Mouse (Mus musculus) urinary bladder, postnatal 4 days (tissue): ENCODE measurements around the gene Gsc.

Source experiments
- DNase-seq, 2 experiments: peaks; one replicate each; pipeline ENCODE4 v3.0.0; 2021 to 2022; ENCODE audit warnings: low spot score in 2 of 2

The Gsc gene

DNA sequence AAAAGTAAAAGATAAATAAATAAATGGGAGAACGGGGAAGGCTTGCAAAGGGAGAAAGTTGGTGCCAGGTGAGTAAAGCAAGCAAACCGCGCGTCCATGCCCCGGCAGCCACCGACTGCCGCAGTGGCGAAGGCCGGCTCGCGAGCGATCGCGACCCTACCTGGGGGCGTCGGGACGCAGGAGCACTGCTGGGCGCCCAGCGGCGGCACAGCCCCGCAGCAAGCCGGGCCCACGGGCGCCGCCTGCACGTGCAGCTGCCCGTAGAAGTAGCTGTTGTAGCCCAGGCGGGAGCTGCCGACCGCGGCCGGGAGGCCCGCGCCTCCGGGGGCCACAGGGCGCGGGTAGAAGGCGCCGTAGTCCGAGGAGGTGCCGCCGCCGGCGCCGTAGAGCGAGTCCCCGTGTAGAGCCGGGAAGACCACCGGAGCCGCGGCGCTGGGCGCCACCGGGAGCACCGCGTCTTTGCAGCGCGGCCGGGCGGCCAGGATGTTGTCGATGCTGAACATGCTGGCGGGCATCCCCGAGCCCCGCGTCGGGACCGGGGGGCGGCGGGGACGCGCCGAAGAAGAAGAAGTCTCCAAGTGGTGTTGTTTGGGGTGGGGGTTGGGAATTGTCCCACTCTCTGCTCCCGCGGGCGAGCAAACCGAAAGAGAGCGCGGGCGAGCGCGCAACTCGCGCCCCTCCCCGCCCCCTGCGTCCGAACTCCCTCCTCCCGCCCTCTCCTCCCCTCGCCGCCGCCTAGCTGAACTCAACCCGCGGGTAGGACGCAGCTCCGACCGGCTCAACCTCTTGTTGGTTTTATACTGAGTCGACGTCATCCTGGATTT is at the start of gene Gsc:
TSS of gene Gsc (minus strand) at position 730 of the 824 bp plus-strand sequence.
- DNase-seq: no peak

DNA sequence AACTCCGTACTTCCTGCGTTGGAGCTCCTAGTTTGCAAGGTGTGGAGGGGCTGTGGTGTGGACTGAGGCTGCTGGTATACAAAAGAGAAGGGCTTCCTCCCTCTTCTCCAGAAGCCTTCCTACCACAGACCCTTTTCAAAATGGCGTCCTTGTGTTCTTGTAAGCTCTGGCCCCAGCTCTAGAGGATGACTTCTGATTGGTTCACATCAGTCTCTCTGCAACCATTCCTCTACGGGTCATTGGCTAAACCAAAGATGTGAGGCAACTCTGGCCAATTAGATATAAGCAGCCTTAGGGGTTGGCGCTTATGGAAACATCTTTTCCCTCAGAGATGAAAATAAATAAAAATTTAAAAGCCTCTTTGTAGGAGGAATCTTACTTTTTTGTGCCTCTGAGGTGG is 46.6 kb upstream of the Gsc start:
- DNase-seq: no peak

DNA sequence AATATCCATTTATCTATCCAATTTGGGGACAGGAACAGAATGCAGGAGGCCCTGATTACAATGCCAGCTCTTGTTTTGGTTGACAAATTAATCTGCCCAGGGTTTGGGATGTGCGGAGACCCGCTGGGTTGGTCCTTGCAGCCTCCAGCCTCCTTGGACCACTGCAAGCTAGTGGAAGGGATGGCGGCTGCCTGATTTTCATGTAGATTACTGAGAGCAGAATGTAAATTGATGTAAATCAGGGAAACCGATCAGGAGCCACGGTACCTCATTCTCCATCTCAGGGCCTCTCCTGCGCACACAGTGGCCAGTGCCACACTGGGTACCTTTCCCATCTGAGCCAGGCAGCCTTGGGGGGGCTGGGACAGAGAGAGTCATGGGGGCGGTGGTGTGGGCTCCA is 34.8 kb upstream of the Gsc start:
- no peak for DNase-seq

DNA sequence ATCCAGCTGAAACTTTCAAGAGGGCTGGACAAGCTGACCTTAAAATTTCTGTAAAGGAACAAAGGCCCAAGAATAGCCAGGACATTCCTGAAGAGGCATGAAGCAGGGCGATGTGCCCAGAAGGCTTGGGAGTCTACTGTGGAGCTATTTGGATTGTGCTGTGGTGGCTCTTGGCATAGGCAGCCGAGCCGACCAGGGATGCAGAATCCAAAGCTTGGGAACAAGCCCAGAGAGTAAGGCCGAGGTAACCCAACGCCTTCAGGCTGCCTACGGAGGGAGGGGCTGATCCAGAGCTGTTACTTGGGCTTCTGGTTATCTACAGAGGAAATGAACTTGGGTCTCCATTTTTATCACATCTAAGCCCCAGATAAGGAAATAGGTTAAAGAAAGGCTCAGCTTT is 18.9 kb upstream of the Gsc start:
- no peak for DNase-seq

DNA sequence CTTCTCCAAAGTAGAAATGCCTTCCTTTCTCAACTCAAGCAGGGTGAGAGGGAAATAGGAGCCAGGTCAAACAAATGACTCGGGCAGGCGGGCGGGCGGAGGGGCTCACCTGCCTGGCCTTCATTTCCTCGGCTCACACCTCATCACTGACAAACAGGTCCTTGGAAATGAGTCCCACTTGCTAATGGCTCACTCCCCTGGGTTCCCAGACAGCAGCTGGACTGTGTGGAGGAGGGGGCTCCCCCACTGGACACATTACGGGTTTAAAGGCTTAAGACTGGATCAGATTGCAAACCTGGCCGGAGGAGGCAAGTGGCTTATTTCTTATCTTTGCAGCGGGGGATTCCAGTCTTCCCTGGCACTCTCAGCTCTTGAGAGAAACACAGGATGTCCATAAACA is 13.1 kb upstream of the Gsc start:
- DNase-seq: no peak

DNA sequence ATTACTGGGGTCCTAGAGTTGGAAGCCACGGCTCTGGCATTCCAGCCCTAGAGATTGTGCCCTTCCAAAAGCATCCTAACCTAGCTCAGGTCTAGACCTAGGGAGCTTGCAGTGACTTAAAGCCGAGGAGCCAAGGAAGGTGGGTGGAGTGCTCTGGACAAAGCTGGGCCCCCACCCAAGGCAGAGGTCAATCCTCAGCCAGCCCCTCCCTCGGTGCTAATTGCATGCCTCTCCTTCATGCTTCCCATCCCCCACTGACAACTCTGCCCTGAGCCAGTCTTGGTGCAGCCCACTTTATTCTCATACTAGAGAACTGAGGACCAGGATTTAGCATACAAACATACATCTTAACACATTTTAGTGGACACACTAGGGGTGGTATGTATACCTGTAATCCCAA is 12.0 kb upstream of the Gsc start:
- no peak for DNase-seq

DNA sequence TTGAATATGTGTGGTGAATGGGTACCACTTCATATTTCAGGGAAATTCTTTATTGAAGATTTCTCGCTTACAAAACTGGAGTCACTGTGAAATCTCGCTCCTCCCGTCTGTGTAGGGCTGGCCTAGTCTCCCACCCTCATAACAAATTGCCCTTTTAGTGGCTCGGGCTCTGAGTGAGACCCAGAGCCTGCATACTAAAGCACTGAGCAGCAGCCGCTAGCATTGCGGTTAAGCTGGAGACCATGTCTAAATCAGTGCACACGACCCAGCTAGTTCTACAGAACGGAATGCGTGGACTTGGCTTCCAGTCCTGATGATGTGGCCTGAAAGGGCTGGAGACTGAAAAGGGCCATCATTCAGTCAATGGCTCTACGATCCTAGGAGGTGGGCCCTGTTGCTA is 7.9 kb upstream of the Gsc start:
- DNase-seq: no peak

DNA sequence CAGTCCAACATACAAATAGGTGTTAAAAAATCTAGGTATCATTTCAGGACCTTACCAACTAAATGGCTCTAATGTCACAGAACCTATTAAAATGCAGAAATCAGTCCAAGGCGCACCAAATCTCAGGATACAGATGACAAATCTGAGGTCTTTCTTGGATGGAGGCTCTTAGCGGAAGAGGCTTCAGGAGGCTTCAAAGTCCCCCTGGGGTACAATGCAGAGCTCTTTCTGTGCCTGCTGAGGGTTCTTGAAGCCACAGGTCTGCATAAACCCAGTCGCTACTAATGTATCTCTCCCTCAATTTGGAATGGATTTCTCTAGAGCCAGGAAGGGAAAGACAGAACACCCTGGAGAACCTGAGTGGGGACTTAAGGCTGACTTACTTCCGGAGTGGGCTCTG is 5.1 kb upstream of the Gsc start:
- DNase-seq: no peak

DNA sequence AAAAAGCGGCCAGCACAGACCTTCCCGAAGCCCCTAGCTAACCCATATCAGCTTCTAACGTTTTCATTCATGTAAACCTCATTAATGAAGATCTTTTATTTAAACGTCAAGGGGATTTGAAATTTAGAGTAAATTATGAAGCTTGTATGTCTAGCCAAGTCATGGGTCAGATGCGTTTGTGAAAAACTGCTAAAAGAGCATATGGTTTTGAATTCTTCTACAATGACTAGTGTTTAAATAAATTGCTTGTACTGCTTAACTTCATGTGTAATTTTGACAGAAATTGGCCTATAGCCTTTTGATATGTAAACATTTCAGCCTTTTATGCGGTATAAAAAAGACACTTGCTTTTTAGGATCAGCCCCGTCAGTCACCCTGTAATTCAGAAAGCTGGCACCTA is 4.4 kb upstream of the Gsc start:
- no peak for DNase-seq

DNA sequence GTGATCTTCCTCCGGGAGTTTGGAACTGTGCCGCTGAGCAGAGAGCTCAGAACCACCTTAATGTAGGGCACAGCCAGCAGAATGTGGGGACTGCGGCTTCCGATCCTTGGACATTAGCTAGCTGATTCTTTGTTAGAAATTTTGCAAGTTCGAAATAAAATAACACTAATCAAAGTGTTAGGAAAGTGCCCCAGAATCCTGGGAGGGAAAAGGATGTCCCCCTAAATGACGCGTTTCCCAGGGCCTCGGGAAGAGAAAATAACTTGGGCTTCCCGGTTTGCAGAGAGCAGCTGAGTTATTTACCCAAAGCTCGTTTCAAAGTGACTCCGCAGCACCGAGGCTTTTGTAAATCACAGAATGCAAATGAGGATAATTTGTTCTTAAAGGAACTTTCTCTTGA is 3.9 kb upstream of the Gsc start:
- no peak for DNase-seq

DNA sequence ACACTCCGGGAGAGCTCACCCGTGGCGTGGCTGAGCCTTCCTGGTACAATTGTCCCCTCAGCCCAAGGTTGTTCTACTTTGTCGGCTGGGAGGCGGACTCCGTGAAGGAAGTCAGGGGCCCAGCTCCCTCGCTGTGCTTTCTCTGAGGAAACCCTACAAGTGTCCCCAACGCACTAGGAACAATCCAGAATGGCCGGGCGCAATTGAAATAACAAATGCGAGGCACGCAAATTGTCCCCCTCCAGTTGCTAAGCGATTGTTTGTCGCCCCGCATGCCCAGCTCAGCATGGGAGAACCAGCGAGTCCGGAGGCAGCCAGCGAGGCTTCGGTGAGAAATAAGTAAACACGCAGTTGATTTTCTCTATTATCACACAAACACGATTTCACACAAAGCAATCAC is 2.8 kb upstream of the Gsc start:
- no peak for DNase-seq

DNA sequence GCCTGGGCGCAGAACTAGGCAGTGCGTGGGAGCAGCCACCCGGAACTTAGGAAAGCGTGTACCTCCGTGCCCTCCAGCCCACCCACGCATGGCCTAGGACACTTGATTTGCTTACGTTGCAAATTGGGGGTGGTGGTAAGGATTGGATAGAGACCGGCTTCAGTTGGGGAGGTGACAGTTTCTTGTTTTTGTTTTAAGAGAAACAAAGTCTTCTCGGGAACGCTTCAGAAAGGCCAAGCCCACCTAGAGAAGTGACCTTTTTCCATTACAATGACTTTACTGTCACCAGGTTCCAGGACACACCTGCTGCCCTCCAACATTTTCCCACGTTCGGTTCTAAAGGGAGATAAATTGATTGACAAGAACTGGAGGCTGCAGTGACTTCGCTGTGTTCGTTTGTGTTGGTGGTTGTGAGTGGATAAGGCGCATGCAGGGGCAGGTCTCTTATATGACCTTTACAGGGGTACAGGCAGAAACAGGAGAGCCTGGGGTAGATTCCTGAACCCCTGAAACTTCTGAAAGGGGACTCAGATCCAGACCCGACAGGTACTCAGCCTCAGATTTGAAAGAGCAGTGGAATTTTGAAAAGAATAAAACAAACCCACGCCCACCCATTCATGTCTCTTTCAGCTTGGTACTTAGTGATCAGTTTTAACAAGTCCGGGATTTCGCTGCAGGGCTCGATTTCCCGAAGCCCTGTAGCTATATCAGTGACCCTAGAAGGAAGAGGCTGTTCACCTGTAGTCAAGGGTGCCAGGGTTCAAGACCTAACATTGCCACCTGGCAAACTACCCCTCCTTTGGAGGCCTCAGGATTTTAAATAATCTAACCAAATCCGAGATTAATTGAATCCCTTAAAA is 2.0 kb upstream of the Gsc start:
- no peak for DNase-seq

DNA sequence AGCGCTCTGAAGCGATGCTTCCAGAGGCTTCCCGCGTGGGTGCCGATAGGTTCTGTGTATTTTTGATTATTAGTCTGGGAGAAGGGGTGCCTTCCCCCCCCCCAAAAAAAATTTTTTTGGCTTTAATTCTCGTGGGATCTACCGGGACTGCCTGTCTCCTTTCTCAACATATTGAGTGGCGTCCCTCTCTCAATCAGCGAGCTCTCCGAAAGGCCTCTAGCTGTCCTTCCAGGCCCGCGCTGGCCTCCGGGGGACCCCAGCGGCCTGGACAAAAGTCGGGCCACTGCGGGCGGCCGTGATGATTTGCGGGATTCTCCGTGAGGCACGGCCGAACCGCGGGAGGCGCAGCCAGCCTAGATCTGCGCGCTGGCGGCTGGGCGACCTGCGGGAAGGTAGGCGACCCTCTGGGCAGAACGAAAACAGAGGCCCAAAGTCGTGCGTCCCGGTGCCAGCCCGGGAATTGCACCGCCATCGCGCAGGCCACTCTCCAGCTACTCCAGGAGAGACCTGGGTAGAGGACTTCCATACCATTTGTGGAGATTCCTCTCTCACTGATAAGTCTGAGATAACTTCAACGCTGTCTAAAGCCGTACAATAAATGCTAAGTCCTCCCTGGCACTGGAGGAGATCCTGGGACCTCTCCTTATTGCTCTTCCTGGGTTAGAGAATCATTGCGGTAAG is 1.2 kb upstream of the Gsc start:
- DNase-seq: no peak

DNA sequence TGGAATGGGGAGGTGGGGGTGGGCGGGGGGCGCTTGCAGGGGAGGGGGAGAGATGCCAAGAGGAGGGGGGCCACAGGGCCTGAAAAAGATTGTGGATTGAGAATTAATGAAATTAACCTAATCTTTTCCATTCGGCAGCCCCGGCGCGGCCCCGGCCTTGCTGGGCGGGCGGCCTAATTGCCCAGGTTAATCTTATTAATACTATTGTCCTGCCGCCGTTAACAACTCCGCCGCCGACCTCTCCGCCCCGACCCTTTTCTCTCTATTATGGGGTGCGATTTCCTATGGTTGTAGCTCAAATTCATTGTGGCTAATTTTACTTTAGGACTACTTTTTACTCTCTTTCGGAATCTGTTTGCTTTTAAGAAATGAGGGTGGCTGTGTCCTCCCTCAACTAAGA is 362 bp upstream of the Gsc start:
- no peak for DNase-seq

DNA sequence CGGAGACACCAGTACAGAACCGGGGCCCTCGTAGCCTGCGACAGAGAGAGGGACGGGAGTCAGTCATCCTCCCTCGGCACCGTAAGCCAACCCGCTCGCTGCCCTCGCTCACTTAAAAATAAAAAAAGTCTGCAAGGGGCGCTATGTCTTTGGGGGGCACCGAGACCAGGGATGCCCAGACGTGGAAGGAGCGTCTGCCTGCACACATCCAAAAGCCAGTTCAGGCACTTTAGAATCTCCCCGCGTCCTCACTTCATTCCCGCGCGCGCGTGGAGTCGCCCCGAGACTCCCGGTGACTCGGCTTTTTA is 958 bp downstream of the Gsc start:
- no peak for DNase-seq

DNA sequence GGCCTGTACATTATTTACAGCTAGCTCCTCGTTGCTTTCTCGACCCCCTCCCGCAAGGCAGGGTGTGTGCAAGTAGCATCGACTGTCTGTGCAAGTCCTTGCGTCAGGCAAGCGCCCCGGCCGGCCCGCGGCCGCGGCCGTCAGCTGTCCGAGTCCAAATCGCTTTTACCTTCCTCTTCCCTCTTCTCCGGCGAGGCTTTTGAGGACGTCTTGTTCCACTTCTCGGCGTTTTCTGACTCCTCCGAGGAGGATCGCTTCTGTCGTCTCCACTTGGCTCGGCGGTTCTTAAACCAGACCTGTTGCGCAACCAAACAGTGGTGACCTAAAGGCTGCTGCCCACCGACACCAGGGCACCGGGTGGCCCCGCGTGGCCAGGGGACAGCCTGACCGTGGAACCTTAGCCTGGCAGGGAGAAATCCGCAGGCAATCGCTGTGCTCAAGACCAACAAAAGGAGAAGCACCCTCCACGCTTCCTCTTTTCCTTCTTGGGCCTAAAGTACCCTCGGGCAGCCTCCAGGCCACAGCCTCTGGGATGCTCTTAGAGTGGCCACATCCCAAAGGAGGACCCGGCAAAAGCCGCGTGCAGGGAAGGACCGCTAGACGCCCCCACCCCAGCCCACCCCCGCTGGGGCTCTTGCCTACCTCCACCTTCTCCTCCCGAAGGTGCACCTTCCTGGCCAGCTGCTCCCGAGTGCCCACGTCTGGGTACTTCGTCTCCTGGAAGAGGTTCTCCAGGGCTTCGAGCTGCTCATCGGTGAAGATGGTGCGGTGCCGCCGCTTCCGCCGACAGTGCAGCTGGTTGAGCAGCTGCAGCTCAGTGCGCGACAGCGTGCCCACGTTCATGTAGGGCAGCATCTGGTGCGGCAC is 1.5 kb downstream of the Gsc start:
- DNase-seq: no peak

DNA sequence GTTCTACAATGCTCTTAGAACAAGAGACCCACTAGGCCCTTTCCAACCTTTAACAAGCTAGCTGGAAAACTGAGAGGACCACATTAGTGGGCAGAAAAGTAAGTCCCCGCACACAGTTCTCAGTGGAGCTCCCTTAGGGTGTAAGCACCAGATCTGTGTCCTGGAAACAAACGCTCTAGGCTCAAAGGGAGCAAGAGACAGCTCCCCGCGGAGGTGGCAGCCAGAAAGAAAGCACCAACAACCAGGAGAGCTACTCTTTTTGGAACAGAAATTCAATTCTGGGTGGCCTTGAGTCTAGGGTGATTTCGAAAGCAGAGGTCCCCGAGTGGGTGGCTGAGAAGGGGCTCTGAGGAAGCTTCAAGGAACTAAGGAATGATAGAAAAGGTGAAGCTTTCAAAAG is 2.5 kb downstream of the Gsc start:
- no peak for DNase-seq

DNA sequence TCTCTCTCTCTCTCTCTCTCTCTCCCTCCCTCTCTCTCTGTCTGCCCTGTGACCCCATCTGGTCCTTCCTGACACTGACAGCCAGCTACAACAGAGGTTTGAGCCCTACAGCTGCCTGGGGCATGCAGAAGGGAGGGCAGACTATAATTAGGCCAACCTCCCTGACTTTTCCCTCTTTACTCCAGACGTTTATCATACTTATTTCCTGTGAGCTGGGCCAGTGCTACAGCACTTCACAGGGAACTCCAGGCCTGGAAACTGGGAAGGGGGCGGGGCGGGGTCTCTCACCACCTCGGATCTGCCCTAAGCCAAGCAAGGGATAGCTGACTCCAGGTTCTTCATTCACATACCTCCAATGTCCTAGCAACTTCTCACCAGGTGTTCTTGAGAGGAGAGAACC is 4.3 kb downstream of the Gsc start:
- no peak for DNase-seq

DNA sequence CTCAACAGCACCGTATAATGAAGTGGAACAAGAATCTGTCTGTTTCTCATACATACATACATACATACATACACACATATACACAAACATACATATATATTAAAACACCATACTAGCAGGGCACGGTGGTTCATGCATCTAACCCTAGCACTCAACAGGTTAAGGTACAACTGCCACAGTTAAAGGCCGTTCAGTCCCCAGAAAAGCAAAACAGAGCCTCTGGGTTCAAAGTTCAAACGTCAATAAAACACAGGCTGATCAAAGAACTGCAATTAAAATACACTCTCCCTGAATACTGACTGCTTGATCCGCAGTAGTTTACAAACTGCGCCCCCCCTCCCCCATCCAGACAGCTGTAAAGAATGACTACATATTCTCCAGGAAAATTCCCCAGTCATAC is 5.8 kb downstream of the Gsc start:
- no peak for DNase-seq

DNA sequence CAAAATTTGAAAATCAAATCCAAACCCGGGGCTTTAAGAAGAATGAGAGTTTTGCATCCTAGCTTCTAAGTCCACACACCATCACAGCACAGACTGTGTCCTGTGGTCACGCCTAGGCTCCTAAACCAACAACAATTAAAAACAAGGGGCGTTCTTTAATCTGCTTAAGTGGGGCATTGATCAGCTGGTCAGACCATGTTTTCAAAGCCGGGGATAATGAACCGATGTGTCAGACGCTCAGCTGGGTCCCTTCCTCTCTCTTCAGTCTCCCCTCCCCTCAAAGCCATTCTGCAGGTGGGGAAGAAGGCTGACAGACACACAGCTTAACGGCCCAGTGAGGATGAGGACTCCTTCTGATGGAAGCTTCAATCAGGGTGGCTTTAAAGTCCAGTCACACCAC is 6.2 kb downstream of the Gsc start:
- no peak for DNase-seq

DNA sequence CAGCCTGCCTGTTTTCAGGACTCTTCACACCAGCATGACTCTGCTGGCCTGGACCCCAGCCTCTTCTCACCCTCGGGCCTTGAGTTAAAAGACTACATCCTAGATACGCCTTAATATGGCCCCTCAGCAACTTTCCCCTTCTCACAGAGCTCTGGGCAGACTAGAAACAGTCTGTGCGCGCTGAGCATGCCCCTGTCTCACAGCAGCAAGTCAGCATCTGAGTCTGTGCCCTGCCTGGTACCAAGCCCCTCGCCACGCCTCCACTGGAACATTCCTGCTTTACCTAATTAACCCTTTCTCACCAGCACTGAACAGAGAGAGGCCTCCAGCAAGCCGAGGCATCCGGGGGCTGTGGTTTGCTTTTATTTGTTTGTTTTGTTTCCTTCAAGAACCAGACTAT is 11.8 kb downstream of the Gsc start:
- DNase-seq: no peak

DNA sequence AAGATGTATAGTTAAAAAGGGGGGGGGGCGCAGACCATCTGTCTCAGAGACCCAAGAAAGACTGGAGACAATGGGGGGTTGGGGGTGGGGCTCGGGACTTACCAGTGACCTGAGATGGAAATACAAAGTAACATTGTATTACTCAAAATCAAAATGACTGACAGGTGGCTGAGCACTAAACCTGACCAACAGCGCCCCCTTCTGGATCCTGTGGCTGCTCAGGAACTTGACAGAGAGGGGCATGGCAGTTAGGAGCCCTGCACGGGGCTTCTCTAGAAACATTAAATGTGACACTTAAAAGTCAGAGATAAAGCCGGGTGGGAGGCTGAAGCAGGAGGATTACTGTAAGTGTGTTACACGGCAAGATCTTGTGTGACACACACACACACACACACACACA is 13.8 kb downstream of the Gsc start:
- DNase-seq: no peak
